Mouse (Mus musculus) T-helper 1 cell (primary cell): ENCODE results near the gene Mtx3.

Experiments
- in situ Hi-C: fragments of 300-600 bp; cut with MboI, MseI; formaldehyde crosslinking; loops from one replicate; pipeline ENCODE4 v1.15.1; 2025; ENCODE audit warnings: high pct_unique_total_duplicates

Gene Mtx3

DNA sequence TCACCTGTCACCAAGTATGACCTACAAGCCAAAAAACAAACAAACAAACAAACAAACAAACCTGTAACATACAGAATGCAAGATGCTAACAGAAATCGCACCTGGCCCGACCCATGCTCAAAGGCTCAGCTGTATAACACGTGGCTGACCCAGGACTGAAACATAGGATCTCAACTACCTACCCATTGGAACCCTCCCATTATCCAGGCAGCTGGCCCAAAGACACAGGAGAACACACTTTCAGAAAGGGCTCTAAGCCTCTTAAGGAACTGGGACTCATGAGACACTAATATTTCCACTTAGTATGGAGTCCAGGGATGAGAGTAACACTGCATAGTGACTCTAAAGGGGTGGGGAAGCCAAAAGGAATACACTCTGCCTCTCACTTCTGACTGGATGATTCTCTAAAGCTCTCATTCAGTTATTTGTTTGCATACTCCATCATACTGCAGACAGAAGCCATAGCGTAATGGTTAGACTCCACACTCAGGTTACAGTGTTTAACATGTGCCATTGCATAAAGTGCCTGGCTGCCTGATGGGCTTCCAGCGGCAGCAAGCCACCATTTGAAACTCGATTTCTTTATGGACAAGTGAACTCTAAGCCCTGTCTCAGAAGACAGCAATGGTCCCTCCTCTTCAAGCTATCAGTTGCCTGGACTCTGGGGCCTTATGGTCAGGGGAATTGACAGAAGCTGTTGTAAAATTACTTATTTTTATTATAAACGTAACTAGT is 38.6 kb downstream of the Mtx3 start:
- in situ Hi-C loops = no loop called here

DNA sequence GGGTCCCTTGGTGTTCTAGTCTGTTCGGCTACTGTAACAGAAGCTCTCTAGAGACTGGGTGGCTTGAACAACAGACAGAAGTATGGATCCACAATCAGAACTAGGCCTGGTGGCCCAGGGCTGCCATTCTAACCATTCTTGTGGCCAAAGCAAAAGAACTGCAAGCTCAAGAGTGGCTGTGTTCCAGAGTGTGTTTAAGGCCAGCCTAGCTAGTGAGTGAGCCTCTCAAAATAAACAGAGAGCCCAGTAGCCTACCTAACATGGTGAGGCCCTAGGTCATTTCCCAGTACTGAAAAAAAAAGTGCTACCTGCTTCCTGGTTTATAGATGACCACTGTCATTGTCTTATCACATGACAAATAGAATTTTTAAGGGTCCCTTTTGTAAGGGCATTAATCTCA is 39.6 kb downstream of the Mtx3 start:
- in situ Hi-C loops = no loop called here

- in situ Hi-C loops = no loop called here
Measured at GRCm38 (mm10) chr13:92884930-92885329, 40.4 kb downstream of the Mtx3 start.

DNA sequence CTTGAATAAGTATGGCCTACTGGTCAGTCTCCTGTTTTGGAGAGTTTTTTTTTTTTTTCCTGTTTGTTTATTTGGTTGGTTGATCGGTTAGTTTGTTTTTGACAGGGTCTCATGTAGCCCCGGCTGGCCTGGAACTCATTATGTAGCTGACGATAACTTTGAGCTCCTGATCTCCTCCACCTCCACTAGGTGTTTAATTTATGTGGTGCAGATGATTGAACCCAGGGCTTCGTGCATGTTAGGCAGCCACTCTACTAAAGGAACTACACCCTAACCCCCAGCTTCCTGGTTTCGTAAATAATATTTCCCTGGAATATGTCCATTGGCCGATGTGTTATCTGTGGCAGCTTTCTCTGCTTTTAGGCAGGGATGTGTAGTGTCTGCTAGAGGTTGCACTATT is 54.5 kb downstream of the Mtx3 start:
- in situ Hi-C loops = no loop called here

GRCm38 (mm10) chr13:92903291-92903690 is 58.7 kb downstream of the Mtx3 start:
- in situ Hi-C loops = no loop called here

DNA sequence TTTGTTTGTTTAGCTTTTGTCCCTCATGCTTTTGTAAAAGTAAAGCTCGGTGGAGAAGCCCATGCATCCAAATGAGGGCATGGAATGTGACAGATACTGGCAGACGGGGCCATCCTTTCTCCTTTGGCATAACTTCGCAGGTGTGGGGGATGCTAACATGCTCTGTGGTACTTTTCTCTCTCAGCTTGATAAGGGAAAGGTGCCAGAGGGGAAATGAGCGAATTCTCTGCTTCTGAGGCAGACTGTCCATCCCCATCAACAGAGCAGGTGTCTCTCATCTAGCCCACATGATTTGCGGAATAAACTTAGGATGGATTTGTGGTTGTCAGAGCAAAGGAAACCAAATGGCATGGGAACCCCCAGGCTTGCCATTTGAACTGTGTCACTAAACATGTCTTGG is 61.4 kb downstream of the Mtx3 start:
- in situ Hi-C loops = no loop called here

DNA sequence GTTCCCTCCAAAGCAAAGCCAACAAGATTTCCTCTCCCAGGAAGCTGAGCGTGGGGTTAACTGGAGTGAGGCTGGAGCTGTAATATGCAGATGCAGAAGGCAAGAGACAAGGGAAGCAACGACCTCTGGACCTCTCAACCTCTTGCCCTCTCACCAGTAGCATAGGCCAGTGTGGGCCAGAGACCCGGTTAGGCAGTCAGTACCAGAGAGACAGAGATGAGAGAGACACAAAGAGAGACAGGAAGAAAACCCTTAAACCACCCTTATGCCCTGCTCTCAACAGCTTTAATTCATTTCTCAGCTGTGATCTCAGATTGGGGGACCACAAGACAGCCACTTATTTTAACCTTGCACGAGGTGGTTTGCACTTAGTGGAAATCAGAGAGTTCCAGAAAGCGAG is 62.8 kb downstream of the Mtx3 start:
- in situ Hi-C loops = no loop called here
